Mouse (Mus musculus): ENCODE measurements around the gene Ptp4a2.
"Not testable (repeated sequence)": the region's sequence is repeated elsewhere in the genome, so short reads cannot be mapped to it uniquely, and the experiment has no call there.

Ptp4a2 gene

GRCm38 (mm10) chr4:129810798-129811604, at the start of gene Ptp4a2:
Gene Ptp4a2, plus strand, starts transcription at chr4:129811219.
- DNase-seq = no peak

GRCm38 (mm10) chr4:129761606-129762005, 49.4 kb upstream of the Ptp4a2 start:
- no peak for DNase-seq

GRCm38 (mm10) chr4:129762496-129762895, 48.5 kb upstream of the Ptp4a2 start:
- DNase-seq = not testable (repeated sequence)

- DNase-seq = no peak
These were observed 45.7 kb upstream of the Ptp4a2 start for GRCm38 (mm10) chr4:129765351-129765750.

- DNase-seq = no peak
These were observed 43.2 kb upstream of the Ptp4a2 start for GRCm38 (mm10) chr4:129767782-129768181.

- DNase-seq = not testable (repeated sequence)
These were observed 42.3 kb upstream of the Ptp4a2 start for GRCm38 (mm10) chr4:129768742-129769141.

GRCm38 (mm10) chr4:129770600-129770999, 40.4 kb upstream of the Ptp4a2 start:
- DNase-seq = no peak

GRCm38 (mm10) chr4:129771314-129771671, 39.7 kb upstream of the Ptp4a2 start:
- DNase-seq = no peak

- peak; percentile 45 for DNase-seq
These were observed 39.1 kb upstream of the Ptp4a2 start for GRCm38 (mm10) chr4:129771672-129772521.

GRCm38 (mm10) chr4:129781881-129782675, 28.9 kb upstream of the Ptp4a2 start:
- DNase-seq = no peak

- DNase-seq = no peak
These were observed 28.1 kb upstream of the Ptp4a2 start for GRCm38 (mm10) chr4:129782857-129783331.

- DNase-seq = no peak
These were observed 27.5 kb upstream of the Ptp4a2 start for GRCm38 (mm10) chr4:129783506-129783905.

- peak; percentile 77 for DNase-seq
These were observed 25.8 kb upstream of the Ptp4a2 start for GRCm38 (mm10) chr4:129785178-129785577.

- DNase-seq = no peak
These were observed 22.3 kb upstream of the Ptp4a2 start for GRCm38 (mm10) chr4:129788693-129789092.

GRCm38 (mm10) chr4:129789635-129790034, 21.4 kb upstream of the Ptp4a2 start:
- DNase-seq = no peak

GRCm38 (mm10) chr4:129790475-129790874, 20.5 kb upstream of the Ptp4a2 start:
- DNase-seq = no peak

- DNase-seq = no peak
These were observed 19.6 kb upstream of the Ptp4a2 start for GRCm38 (mm10) chr4:129791399-129791798.

GRCm38 (mm10) chr4:129792666-129793202, 18.3 kb upstream of the Ptp4a2 start:
- no peak for DNase-seq

GRCm38 (mm10) chr4:129793713-129794329, 17.2 kb upstream of the Ptp4a2 start:
- DNase-seq = no peak

GRCm38 (mm10) chr4:129795151-129795860, 15.7 kb upstream of the Ptp4a2 start:
- DNase-seq = no peak

- no peak for DNase-seq
These were observed 15.2 kb upstream of the Ptp4a2 start for GRCm38 (mm10) chr4:129795861-129796260.

Data from right cerebral cortex, adult 18-20 months (tissue).